Mouse (Mus musculus) CH12.LX (cell line): ENCODE measurements around the gene Itpr1.
A peak's percentile ranks its signal among the peaks of the same experiment; 100 is the strongest.

Experiments
- CTCF ChIP-seq, 2 experiments: IDR thresholded peaks in 1 of 2; conservative IDR thresholded peaks in 1 of 2; 2 replicates each; pipeline ENCODE4 v1.5.1; 2011 to 2012; ENCODE audit warnings: low read depth in 2 of 2, low read length in 2 of 2, improper control_type of control experiment in 1 of 2, inconsistent platforms in 1 of 2, mild to moderate bottlenecking in 1 of 2, moderate library complexity in 1 of 2
- IRF4 ChIP-seq: IDR thresholded peaks from 2 replicates; pipeline ENCODE4 v1.6.1; 2014; ENCODE audit warnings: low read depth, mild to moderate bottlenecking, inconsistent platforms, low read length, improper control_type of control experiment
- JUND ChIP-seq: conservative IDR thresholded peaks from 2 replicates; pipeline ENCODE4 v1.6.1; 2011; ENCODE audit warnings: low read depth, low read length, improper control_type of control experiment
- POLR2A ChIP-seq: IDR thresholded peaks from 2 replicates; pipeline ENCODE4 v1.6.1; 2011; ENCODE audit warnings: low read depth, mild to moderate bottlenecking, improper control_type of control experiment, low read length
- POLR2AphosphoS2 ChIP-seq: IDR thresholded peaks from 2 replicates; pipeline ENCODE4 v1.6.1; 2011; ENCODE audit warnings: low read depth, low read length, improper control_type of control experiment
- RAD21 ChIP-seq: IDR thresholded peaks from 2 replicates; pipeline ENCODE4 v1.6.1; 2011; ENCODE audit warnings: low read depth, mild to moderate bottlenecking, low read length, improper control_type of control experiment, moderate library complexity
- RCOR1 ChIP-seq: conservative IDR thresholded peaks from 2 replicates; pipeline ENCODE4 v1.6.1; 2012; ENCODE audit warnings: low read depth, mild to moderate bottlenecking, inconsistent platforms, low read length, improper control_type of control experiment
- UBTF ChIP-seq: IDR thresholded peaks from 2 replicates; pipeline ENCODE4 v1.6.1; 2012; ENCODE audit warnings: low read depth, mild to moderate bottlenecking, inconsistent platforms, low read length, improper control_type of control experiment, moderate library complexity
- ZNF384 ChIP-seq: IDR thresholded peaks from 2 replicates; pipeline ENCODE4 v1.6.1; 2012; ENCODE audit warnings: low read depth, low read length, improper control_type of control experiment, inconsistent platforms

DNA sequence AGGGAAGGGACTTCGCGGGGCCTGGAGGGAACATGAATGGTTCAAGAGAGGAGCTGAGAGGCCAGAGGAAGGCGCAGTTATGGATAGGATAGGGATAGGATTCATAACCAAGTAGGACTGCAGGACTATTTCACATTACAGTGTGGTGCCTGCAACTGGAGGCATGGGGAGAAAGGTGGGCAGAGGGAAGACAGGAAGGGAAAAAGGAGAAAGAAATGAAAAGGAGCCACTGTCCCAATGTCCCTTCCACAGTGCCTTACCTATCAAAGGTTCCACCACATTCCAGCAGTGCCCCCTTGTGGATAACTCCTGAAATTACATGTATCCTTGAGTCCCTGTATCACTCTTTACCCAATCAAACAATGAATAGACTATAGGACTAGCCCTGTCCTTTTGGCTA is 195.2 kb downstream of the Itpr1 start:
- TF ChIP-seq POLR2AphosphoS2 (no peak), RAD21 (peak; percentile 84), ZNF384 (no peak), CTCF (conservative IDR thresholded peaks at IDR 0.05 in 1 of 2, IDR thresholded peaks at IDR 0.05 in 1 of 2; ENCODE audit: low read depth in 2 of 2, low read length in 2 of 2) (peak; percentile 80 to 82), POLR2A (no peak), RCOR1 (no peak), JUND (no peak), IRF4 (no peak), UBTF (no peak)
